Mouse (Mus musculus): ENCODE data around the gene Asz1.

- no peak for TF ChIP-seq POLR2A (IDR thresholded peaks at IDR 0.05; ENCODE audit: low read depth, low read length)
- no peak for TF ChIP-seq CTCF (IDR thresholded peaks at IDR 0.05; ENCODE audit: extremely low read depth, insufficient read length, insufficient replicate concordance, low read depth, low read length)
Observed at GRCm38 (mm10) chr6:18087160-18087804, 21.6 kb downstream of the Asz1 start.

Measured in small intestine, adult 2 months (tissue).